Mouse (Mus musculus) retina, embryonic 14.5 days (tissue): ENCODE data around the gene Slc25a15.

Experiments used
- DNase-seq: peaks from one replicate; pipeline ENCODE4 v3.0.0-alpha.2; 2015; ENCODE audit warnings: low spot score

The Slc25a15 gene

GRCm38 (mm10) chr8:22398142-22398951 is at the start of gene Slc25a15:
Gene Slc25a15 (minus strand): TSS chr8:22398597.
- peak; percentile 88 for DNase-seq

GRCm38 (mm10) chr8:22411971-22412370 is 13.6 kb upstream of the Slc25a15 start:
- DNase-seq, result no peak

- DNase-seq, result peak; percentile 94
These were observed 12.9 kb upstream of the Slc25a15 start, which contains the start of gene Mrps31 for GRCm38 (mm10) chr8:22411282-22411702. Gene Mrps31 (plus strand): TSS chr8:22411361.

GRCm38 (mm10) chr8:22410688-22411281 is 12.4 kb upstream of the Slc25a15 start:
- DNase-seq, result peak; percentile 8

- DNase-seq, result no peak
These were observed 7.3 kb upstream of the Slc25a15 start for GRCm38 (mm10) chr8:22405733-22406132.

GRCm38 (mm10) chr8:22403235-22403634 is 4.8 kb upstream of the Slc25a15 start:
- no peak for DNase-seq

GRCm38 (mm10) chr8:22400593-22400992 is 2.2 kb upstream of the Slc25a15 start:
- no peak for DNase-seq

- no peak for DNase-seq
These were observed 986 bp upstream of the Slc25a15 start for GRCm38 (mm10) chr8:22399285-22399880.

- no peak for DNase-seq
These were observed 621 bp downstream of the Slc25a15 start for GRCm38 (mm10) chr8:22397811-22398141.

GRCm38 (mm10) chr8:22395256-22395655 is 3.1 kb downstream of the Slc25a15 start:
- no peak for DNase-seq

- no peak for DNase-seq
These were observed 3.9 kb downstream of the Slc25a15 start for GRCm38 (mm10) chr8:22394471-22394870.

- DNase-seq, result no peak
These were observed 7.5 kb downstream of the Slc25a15 start for GRCm38 (mm10) chr8:22390766-22391463.

GRCm38 (mm10) chr8:22389874-22390273 is 8.5 kb downstream of the Slc25a15 start:
- no peak for DNase-seq

GRCm38 (mm10) chr8:22385158-22385557 is 13.2 kb downstream of the Slc25a15 start:
- DNase-seq, result no peak

GRCm38 (mm10) chr8:22382824-22383595 is 15.4 kb downstream of the Slc25a15 start:
- DNase-seq, result peak; percentile 5

GRCm38 (mm10) chr8:22380934-22381333 is 17.5 kb downstream of the Slc25a15 start:
- no peak for DNase-seq

GRCm38 (mm10) chr8:22376903-22377302 is 21.5 kb downstream of the Slc25a15 start:
- DNase-seq, result peak; percentile 72

- no peak for DNase-seq
These were observed 22.1 kb downstream of the Slc25a15 start for GRCm38 (mm10) chr8:22376311-22376710.

- DNase-seq, result no peak
These were observed 38.5 kb downstream of the Slc25a15 start for GRCm38 (mm10) chr8:22359882-22360281.

- no peak for DNase-seq
These were observed 39.0 kb downstream of the Slc25a15 start for GRCm38 (mm10) chr8:22359359-22359758.

GRCm38 (mm10) chr8:22335426-22335825 is 63.0 kb downstream of the Slc25a15 start:
- DNase-seq, result no peak
